In genomic region chr2:77279861-77280511, GRCm38 (mm10) we compare ENCODE assay signal across 9 mouse cellular contexts. TPM values are rescaled to one million over a fixed set of nuclear protein-coding genes. Genes with fewer than 3 reads are reported as not detected.
A peak's percentile ranks its signal among the peaks of the same experiment; 100 is the strongest.
DNase-seq lines count a peak whose midpoint lies in the region; ATAC-seq lines count a peak whose summit lies in the region.
"Had no signal": no experiment of that assay in that cellular context is flagged by ENCODE, and none has a peak within 500 bp of the region (broad histone marks: within the 10 kb centered on the region; RNA-seq: fewer than 3 reads in every experiment).

No protein-coding gene starts in this region.

- peaks cover 18% of the 10 kb centered on the region for H3K4me1 ChIP-seq in forebrain, embryonic 10.5 days
- H3K4me1 ChIP-seq in intestine, embryonic 15.5 days (replicated peaks), result peaks cover 13% of the 10 kb centered on the region
- H3K4me1 ChIP-seq in midbrain, embryonic 11.5 days (ENCODE audit: control insufficient read depth, insufficient read depth, low read length), result 0 out of 2 replicates have a peak, but pooled peaks cover 5% of the 10 kb centered on the region
- peaks cover 6% of the 10 kb centered on the region for H3K4me1 ChIP-seq in stomach, embryonic 16.5 days (ENCODE audit: control insufficient read depth, insufficient read depth, low read length)

- WGBS in forebrain, embryonic 10.5 days, result 1% methylated on average over 57 of the region's 57 CpGs
- under 1% methylated on average over 43 of the region's 57 CpGs for WGBS in intestine, embryonic 15.5 days
- under 1% methylated on average over 51 of the region's 57 CpGs for WGBS in midbrain, embryonic 11.5 days
- 1% methylated on average over 45 of the region's 57 CpGs for WGBS in stomach, embryonic 16.5 days

- peak overlapping the region; percentile 90 for H3K4me2 ChIP-seq in intestine, embryonic 15.5 days (replicated peaks)
- H3K4me2 ChIP-seq in midbrain, embryonic 11.5 days, result peak overlapping the region; percentile 70
- peak overlapping the region; percentile 93 for H3K4me2 ChIP-seq in stomach, embryonic 16.5 days (ENCODE audit: low read depth, low read length)

- H3K36me3 ChIP-seq in forebrain, embryonic 10.5 days (replicated peaks), result 0 out of 2 replicates have a peak, but pooled peaks cover 2% of the 10 kb centered on the region
- H3K36me3 ChIP-seq in intestine, embryonic 15.5 days, result no peaks in the 10 kb centered on the region
- H3K36me3 ChIP-seq in midbrain, embryonic 11.5 days (ENCODE audit: control insufficient read depth, insufficient read depth, low read length), result no peaks in the 10 kb centered on the region
- H3K36me3 ChIP-seq in stomach, embryonic 16.5 days (ENCODE audit: control insufficient read depth, insufficient read depth, low read length), result no peaks in the 10 kb centered on the region

- no peak for DNase-seq in frontal cortex, adult 2 months (ENCODE audit: extremely low spot score in 1 of 2, low spot score in 1 of 2)
- DNase-seq in urinary bladder, postnatal 14 days (ENCODE audit: low spot score), result peak; percentile 16
- no peak for DNase-seq in urinary bladder, adult 18-20 months (ENCODE audit: low spot score in 2 of 2)
- DNase-seq in forebrain, embryonic 10.5 days (ENCODE audit: extremely low spot score, low spot score), result peak; percentile 55
- DNase-seq in midbrain, embryonic 11.5 days (ENCODE audit: low spot score, missing footprints), result peak; percentile 96

- peak; percentile 36 for ATAC-seq in frontal cortex, adult (ENCODE audit: low TSS enrichment)
- ATAC-seq in intestine, embryonic 15.5 days, result peak; percentile 34
- peak; percentile 80 for ATAC-seq in midbrain, embryonic 11.5 days (ENCODE audit: low FRiP score)
- peak; percentile 31 for ATAC-seq in stomach, embryonic 16.5 days (ENCODE audit: insufficient read depth, low FRiP score)

- peaks cover 9% of the 10 kb centered on the region; the same call in 1 of the 2 replicates for H3K27me3 ChIP-seq in forebrain, embryonic 10.5 days (ENCODE audit: poor library complexity, severe bottlenecking)
- no peaks in the 10 kb centered on the region for H3K27me3 ChIP-seq in intestine, embryonic 15.5 days (replicated peaks)
- H3K27me3 ChIP-seq in midbrain, embryonic 11.5 days (ENCODE audit: control insufficient read depth, insufficient read depth, low read length), result no peaks in the 10 kb centered on the region
- no peaks in the 10 kb centered on the region for H3K27me3 ChIP-seq in stomach, embryonic 16.5 days (ENCODE audit: control insufficient read depth, insufficient read depth, low read length)
- H3K27me3 ChIP-seq: CH12.LX had no signal

- H3K9ac ChIP-seq in intestine, embryonic 15.5 days, result peak overlapping the region; percentile 83
- H3K9ac ChIP-seq in midbrain, embryonic 11.5 days (ENCODE audit: low read length), result peak overlapping the region; percentile 99
- peak overlapping the region; percentile 97 for H3K9ac ChIP-seq in stomach, embryonic 16.5 days (ENCODE audit: low read length)

- H3K27ac ChIP-seq in forebrain, embryonic 10.5 days, result peak overlapping the region; percentile 92
- peak overlapping the region; percentile 69 for H3K27ac ChIP-seq in intestine, embryonic 15.5 days
- peak overlapping the region; percentile 61 for H3K27ac ChIP-seq in midbrain, embryonic 11.5 days (ENCODE audit: low read depth, low read length)
- peak overlapping the region; percentile 64 for H3K27ac ChIP-seq in stomach, embryonic 16.5 days (ENCODE audit: low read length)

- peak overlapping the region; percentile 92 for H3K4me3 ChIP-seq in forebrain, embryonic 10.5 days
- peak overlapping the region; percentile 77 for H3K4me3 ChIP-seq in intestine, embryonic 15.5 days (replicated peaks)
- H3K4me3 ChIP-seq in midbrain, embryonic 11.5 days (ENCODE audit: low read depth, low read length), result peak overlapping the region; percentile 93
- peak overlapping the region; percentile 94 for H3K4me3 ChIP-seq in stomach, embryonic 16.5 days (replicated peaks; ENCODE audit: low read length)

- no peaks in the 10 kb centered on the region for H3K9me3 ChIP-seq in forebrain, embryonic 10.5 days
- no peaks in the 10 kb centered on the region for H3K9me3 ChIP-seq in intestine, embryonic 15.5 days
- no peaks in the 10 kb centered on the region for H3K9me3 ChIP-seq in midbrain, embryonic 11.5 days (ENCODE audit: control insufficient read depth, low read length)
- H3K9me3 ChIP-seq in stomach, embryonic 16.5 days (replicated peaks; ENCODE audit: control insufficient read depth, low read length), result no peaks in the 10 kb centered on the region

RNA-seq across cellular contexts. Expression of gene Sestd1, which starts 0.4 kb away (rescaled TPM):
- polyA plus RNA-seq in frontal cortex, adult 2 months (2012; rRNA removed), result 31.2 and 31.4 TPM in 2 replicates
- 15.2 and 16.6 TPM in 2 replicates for polyA plus RNA-seq in forebrain, embryonic 10.5 days (2016; fragmentation: Nextera tagmentation; extraction: Ambion mirVana)
- 15.8 and 17.3 TPM in 2 replicates for polyA plus RNA-seq in intestine, embryonic 15.5 days (2015; fragmentation: Nextera tagmentation; extraction: Ambion mirVana)
- 24.8 and 27.3 TPM in 2 replicates for polyA plus RNA-seq in midbrain, embryonic 11.5 days (2014; fragmentation: Nextera tagmentation; extraction: Ambion mirVana)
- polyA plus RNA-seq in stomach, embryonic 16.5 days (2015; fragmentation: Nextera tagmentation; extraction: Ambion mirVana), result 13.0 and 14.1 TPM in 2 replicates

Comparison
In these comparisons a context has a peak if more than half of its experiments do, and no peak if none do; other contexts are left out.
1. DNase-seq: peak in urinary bladder, postnatal 14 days (single experiment), forebrain, embryonic 10.5 days (single experiment) and midbrain, embryonic 11.5 days (single experiment); none in frontal cortex, adult 2 months (0 of 2) and urinary bladder, adult 18-20 months (0 of 2).
2. Peak in every context shown above with its lines, with median percentiles within 50 percentile points of each other: ATAC-seq, H3K27ac ChIP-seq, H3K4me3 ChIP-seq, H3K4me2 ChIP-seq and H3K9ac ChIP-seq.